Mouse (Mus musculus): ENCODE results near the gene Gm45799. TPM values are rescaled to one million over a fixed set of nuclear protein-coding genes. Genes with fewer than 3 reads are reported as not detected.
A peak's percentile ranks its signal among the peaks of the same experiment; 100 is the strongest.

Gene Gm45799
- polyA plus RNA-seq, 1 experiment from 2014 or later, result 18.3 TPM

DNA sequence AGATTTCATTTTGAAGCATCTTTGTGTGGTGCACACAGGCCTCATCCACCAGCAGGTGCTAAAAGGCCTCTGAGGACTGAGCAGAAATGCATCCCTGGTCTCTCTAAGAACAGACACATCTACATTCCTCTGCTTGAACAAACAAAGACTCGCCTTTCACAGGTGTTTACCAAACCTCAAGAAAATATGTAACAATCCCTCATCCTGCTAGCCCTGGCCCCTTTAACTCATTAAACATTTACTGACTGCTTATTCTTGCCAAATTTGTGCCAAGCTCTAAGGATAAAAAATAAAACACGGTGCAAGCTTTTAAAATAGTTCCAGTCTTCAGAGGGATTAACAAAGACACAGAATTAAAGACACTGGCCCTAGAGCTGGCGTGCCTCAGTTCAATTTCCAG lies 20.7 kb upstream of the Gm45799 start:
- no peaks in the 10 kb centered on the region for H3K27me3 ChIP-seq (ENCODE audit: control insufficient read depth, insufficient read depth, low read length)
- no peak for ATAC-seq (ENCODE audit: insufficient read depth, low FRiP score, low TSS enrichment)
- H3K36me3 ChIP-seq (ENCODE audit: control insufficient read depth, insufficient read depth, low read length), result peaks cover 15% of the 10 kb centered on the region
- 89% methylated on average over 3 of the region's 3 CpGs for WGBS
- H3K27ac ChIP-seq (ENCODE audit: low read depth, low read length), result no peak overlapping the region
- H3K4me2 ChIP-seq (ENCODE audit: low read depth), result no peak overlapping the region
- H3K4me1 ChIP-seq (ENCODE audit: control insufficient read depth, insufficient read depth, low read length), result no peaks in the 10 kb centered on the region
- H3K9ac ChIP-seq (ENCODE audit: low read length), result no peak overlapping the region
- DNase-seq (ENCODE audit: low spot score), result no peak
- no peaks in the 10 kb centered on the region for H3K9me3 ChIP-seq (ENCODE audit: control insufficient read depth, low read length)
- no peak overlapping the region for H3K4me3 ChIP-seq (ENCODE audit: low read depth, low read length)

DNA sequence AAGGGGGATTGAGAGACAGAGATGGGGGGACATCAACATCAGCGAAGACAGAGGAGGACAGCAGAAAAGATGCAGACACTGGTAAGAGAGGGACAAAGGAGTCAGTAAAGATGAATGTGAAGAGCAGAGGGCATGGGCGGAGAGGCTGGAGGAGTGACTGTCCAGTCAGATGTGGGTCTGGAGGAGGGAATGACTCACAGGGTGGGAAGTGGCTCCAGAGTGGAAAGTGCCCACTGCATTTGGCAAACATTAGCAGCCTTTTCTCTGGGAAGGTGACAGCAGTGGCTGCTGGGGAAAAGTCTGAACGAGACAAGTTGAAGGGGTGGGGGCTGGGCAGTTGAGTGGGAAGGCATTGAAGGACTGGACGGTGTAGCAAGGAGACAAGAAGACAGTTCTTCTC lies 19.3 kb upstream of the Gm45799 start:
- 82% methylated on average over 4 of the region's 4 CpGs for WGBS
- no peak for DNase-seq (ENCODE audit: low spot score)
- Histone ChIP-seq H3K9ac (ENCODE audit: low read length) (no peak overlapping the region), H3K4me2 (ENCODE audit: low read depth) (no peak overlapping the region), H3K4me1 (ENCODE audit: control insufficient read depth, insufficient read depth, low read length) (no peaks in the 10 kb centered on the region), H3K27me3 (ENCODE audit: control insufficient read depth, insufficient read depth, low read length) (no peaks in the 10 kb centered on the region), H3K36me3 (ENCODE audit: control insufficient read depth, insufficient read depth, low read length) (peaks cover 15% of the 10 kb centered on the region), H3K27ac (ENCODE audit: low read depth, low read length) (no peak overlapping the region), H3K9me3 (ENCODE audit: control insufficient read depth, low read length) (no peaks in the 10 kb centered on the region), H3K4me3 (ENCODE audit: low read depth, low read length) (no peak overlapping the region)
- no peak for ATAC-seq (ENCODE audit: insufficient read depth, low FRiP score, low TSS enrichment)

DNA sequence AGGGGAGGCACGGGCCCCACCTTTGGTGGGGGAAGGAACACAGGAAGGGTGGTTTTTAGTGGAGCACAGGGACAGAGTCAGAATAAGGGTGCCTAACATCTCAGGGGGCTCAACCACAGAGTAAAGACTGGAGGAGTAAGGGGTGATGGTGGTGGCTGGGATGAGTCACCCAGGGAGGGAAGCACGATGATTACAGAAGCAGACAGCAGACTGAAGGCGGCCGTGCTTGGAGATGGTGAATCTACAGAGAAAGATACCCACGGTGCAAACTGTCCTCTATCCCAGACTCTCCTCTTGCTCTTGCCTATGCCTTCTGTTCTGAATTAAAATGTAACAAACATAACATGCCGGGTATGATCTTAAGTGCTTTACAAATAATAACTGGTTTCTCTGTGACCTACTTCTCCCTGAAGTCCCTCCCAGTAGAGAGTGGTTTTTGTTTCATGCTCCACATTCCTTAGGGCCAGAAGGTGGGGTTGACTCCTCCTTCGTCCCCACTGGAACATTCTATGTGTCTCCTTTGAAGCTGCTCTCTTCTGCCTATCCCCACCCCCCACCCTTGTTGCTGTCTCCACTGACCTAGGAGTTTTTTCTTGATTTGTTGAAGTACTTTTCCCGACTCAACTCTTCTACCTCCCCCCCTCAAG lies 18.6 kb upstream of the Gm45799 start:
- 82% methylated on average over 8 of the region's 8 CpGs for WGBS
- H3K27me3 ChIP-seq (ENCODE audit: control insufficient read depth, insufficient read depth, low read length), result no peaks in the 10 kb centered on the region
- peaks cover 13% of the 10 kb centered on the region for H3K36me3 ChIP-seq (ENCODE audit: control insufficient read depth, insufficient read depth, low read length)
- no peak for ATAC-seq (ENCODE audit: insufficient read depth, low FRiP score, low TSS enrichment)
- H3K4me2 ChIP-seq (ENCODE audit: low read depth), result no peak overlapping the region
- DNase-seq (ENCODE audit: low spot score), result no peak
- no peaks in the 10 kb centered on the region for H3K4me1 ChIP-seq (ENCODE audit: control insufficient read depth, insufficient read depth, low read length)
- no peak overlapping the region for H3K9ac ChIP-seq (ENCODE audit: low read length)
- H3K9me3 ChIP-seq (ENCODE audit: control insufficient read depth, low read length), result no peaks in the 10 kb centered on the region
- no peak overlapping the region for H3K27ac ChIP-seq (ENCODE audit: low read depth, low read length)
- H3K4me3 ChIP-seq (ENCODE audit: low read depth, low read length), result no peak overlapping the region

DNA sequence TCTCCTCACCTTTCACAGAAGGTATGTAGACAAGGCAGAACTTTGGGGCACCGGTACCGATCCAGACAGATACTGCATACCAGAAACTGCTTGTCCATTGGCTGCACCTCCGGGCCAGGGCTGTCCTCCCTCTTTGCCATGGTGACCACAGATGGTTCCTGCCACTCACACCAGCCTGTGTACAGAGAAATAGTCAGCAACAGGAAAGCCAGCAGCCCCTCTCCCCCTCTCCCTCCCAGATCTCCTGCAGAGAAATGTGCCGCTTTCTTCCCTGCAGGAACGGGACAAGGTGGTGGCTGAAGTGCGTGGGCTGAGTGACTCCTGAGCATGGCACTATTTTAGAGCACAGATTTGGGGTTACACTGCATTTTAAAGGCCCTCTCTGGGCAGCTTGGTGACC lies 15.0 kb upstream of the Gm45799 start:
- ATAC-seq (ENCODE audit: insufficient read depth, low FRiP score, low TSS enrichment) (no peak), DNase-seq (ENCODE audit: low spot score) (no peak)
- 81% methylated on average over 6 of the region's 6 CpGs for WGBS
- no peaks in the 10 kb centered on the region for H3K27me3 ChIP-seq (ENCODE audit: control insufficient read depth, insufficient read depth, low read length)
- H3K9me3 ChIP-seq (ENCODE audit: control insufficient read depth, low read length), result no peaks in the 10 kb centered on the region
- no peak overlapping the region for H3K4me3 ChIP-seq (ENCODE audit: low read depth, low read length)
- peaks cover 4% of the 10 kb centered on the region for H3K36me3 ChIP-seq (ENCODE audit: control insufficient read depth, insufficient read depth, low read length)
- H3K4me1 ChIP-seq (ENCODE audit: control insufficient read depth, insufficient read depth, low read length), result no peaks in the 10 kb centered on the region
- no peak overlapping the region for H3K4me2 ChIP-seq (ENCODE audit: low read depth)
- H3K9ac ChIP-seq (ENCODE audit: low read length), result no peak overlapping the region
- no peak overlapping the region for H3K27ac ChIP-seq (ENCODE audit: low read depth, low read length)

DNA sequence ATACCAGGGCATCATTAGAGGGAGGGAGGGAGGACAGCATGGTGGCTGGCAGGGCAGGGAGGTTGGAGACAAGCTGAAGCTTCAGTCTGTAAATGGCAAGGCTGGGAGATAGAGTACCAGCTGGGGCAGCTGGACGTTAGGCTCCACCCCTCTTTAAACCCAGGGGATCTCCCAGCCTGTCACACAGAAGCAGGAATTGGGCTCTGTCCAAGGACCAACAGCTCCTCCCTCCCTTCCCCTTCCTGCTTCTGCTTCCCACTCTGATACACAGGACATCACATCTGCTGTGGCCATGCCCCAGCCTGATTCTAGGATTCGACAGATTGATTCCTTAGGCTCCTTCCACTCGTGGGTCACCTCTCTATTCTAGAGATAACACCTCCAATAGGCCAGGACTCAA lies 11.7 kb upstream of the Gm45799 start:
- ATAC-seq (ENCODE audit: insufficient read depth, low FRiP score, low TSS enrichment) (no peak), DNase-seq (ENCODE audit: low spot score) (peak; percentile 43)
- WGBS, result 36% methylated on average over 3 of the region's 3 CpGs
- Histone ChIP-seq H3K27ac (ENCODE audit: low read depth, low read length) (no peak overlapping the region), H3K4me3 (ENCODE audit: low read depth, low read length) (no peak overlapping the region), H3K4me1 (ENCODE audit: control insufficient read depth, insufficient read depth, low read length) (0 out of 2 replicates have a peak, but pooled peaks cover 6% of the 10 kb centered on the region), H3K9ac (ENCODE audit: low read length) (no peak overlapping the region), H3K4me2 (ENCODE audit: low read depth) (no peak overlapping the region), H3K36me3 (ENCODE audit: control insufficient read depth, insufficient read depth, low read length) (peaks cover 3% of the 10 kb centered on the region; the same call in 1 of the 2 replicates), H3K9me3 (ENCODE audit: control insufficient read depth, low read length) (no peaks in the 10 kb centered on the region), H3K27me3 (ENCODE audit: control insufficient read depth, insufficient read depth, low read length) (no peaks in the 10 kb centered on the region)

DNA sequence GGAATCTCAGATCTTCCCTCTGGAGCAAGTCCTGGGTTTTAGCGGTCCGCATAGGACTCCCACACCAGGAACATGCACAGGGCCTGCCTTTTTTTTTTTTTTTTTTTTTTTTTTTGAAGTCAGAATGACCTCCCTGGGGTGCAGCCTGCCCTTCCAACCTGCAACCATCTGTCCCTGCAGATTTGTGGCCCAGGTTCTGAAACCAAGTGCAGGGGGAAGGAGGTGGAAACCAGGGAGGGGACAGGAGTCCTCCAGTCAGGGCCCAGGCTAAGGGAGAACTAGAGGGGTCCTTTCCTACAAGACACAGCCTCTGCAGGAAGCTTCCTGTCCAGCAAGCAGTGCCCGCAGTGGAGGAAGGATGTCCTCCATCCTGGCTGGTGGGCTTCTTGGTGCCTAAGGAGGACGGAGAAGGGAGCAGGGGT lies 7.8 kb upstream of the Gm45799 start:
- Histone ChIP-seq H3K36me3 (ENCODE audit: control insufficient read depth, insufficient read depth, low read length) (peaks cover 2% of the 10 kb centered on the region; the same call in 1 of the 2 replicates), H3K4me3 (ENCODE audit: low read depth, low read length) (peak overlapping the region; percentile 88), H3K27me3 (ENCODE audit: control insufficient read depth, insufficient read depth, low read length) (no peaks in the 10 kb centered on the region), H3K4me2 (ENCODE audit: low read depth) (peak overlapping the region; percentile 59), H3K27ac (ENCODE audit: low read depth, low read length) (peak overlapping the region; percentile 77; the same call in 1 of the 2 replicates), H3K9me3 (ENCODE audit: control insufficient read depth, low read length) (no peaks in the 10 kb centered on the region), H3K9ac (ENCODE audit: low read length) (peak overlapping the region; percentile 87), H3K4me1 (ENCODE audit: control insufficient read depth, insufficient read depth, low read length) (0 out of 2 replicates have a peak, but pooled peaks cover 6% of the 10 kb centered on the region)
- ATAC-seq (ENCODE audit: insufficient read depth, low FRiP score, low TSS enrichment) (no peak), DNase-seq (ENCODE audit: low spot score) (peak; percentile 38)
- WGBS, result 16% methylated on average over 4 of the region's 4 CpGs

DNA sequence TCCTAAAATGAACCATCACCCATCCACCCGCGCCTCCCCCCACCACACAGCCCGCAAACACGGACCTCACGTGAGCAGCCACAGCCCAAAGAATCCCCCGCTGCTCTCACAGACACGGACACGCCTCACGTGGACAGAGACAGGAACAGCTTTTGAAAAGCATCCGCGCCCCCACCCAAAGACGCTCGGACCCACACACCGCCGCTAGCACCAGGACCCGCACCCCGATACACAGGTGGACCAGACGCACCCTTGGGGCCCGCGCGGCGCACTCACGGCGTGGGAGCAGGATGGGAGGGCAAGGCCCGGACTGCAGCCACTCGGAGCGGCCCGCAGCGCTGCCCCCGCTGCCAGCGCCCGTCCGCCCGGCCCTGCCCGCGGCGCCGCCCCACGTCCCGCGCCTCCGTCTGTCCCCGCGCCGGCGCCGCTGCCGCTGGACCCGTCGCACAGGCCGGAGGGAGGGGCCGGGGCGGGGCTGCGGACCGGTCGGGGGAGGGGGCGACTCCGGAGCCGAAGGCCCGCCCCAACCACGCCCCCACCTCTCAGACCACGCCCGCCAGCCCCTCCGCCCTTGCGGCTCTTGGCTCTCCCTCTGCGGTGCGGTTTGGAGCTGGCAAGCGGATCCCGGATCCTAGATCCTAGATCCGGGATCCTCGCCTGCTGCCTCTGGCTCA lies 7.1 kb upstream of the Gm45799 start, which contains the start of gene Trim3:
Gene Trim3, minus strand, starts transcription at position 445 of the 674 bp plus-strand sequence.
- 0 out of 2 replicates have a peak, but pooled peaks cover 6% of the 10 kb centered on the region for H3K4me1 ChIP-seq (ENCODE audit: control insufficient read depth, insufficient read depth, low read length)
- peak; percentile 86 for ATAC-seq (ENCODE audit: insufficient read depth, low FRiP score, low TSS enrichment)
- H3K9ac ChIP-seq (ENCODE audit: low read length), result peak within 1 kb of the TSS; percentile 87

DNA sequence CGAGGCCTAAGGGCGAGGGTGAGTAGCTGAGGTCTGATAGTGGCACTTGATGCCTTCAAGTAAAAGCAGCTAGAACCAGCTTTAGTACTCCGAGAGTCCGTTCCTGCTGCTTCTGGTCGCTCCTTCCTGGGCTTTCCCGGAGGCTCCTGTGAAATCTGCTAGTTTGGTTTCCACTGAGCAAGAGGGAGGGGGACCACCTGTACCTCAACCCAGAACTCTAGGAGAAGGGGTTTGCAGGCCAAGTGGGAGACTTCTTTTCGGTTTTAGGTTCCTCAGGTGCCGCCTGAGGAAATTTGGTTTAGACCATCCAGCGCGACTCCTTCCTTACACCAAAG lies 6.6 kb upstream of the Gm45799 start:
- ATAC-seq (ENCODE audit: insufficient read depth, low FRiP score, low TSS enrichment) (no peak), DNase-seq (ENCODE audit: low spot score) (no peak)
- Histone ChIP-seq H3K36me3 (ENCODE audit: control insufficient read depth, insufficient read depth, low read length) (peaks cover 2% of the 10 kb centered on the region; the same call in 1 of the 2 replicates), H3K4me2 (ENCODE audit: low read depth) (peak overlapping the region; percentile 59), H3K4me1 (ENCODE audit: control insufficient read depth, insufficient read depth, low read length) (0 out of 2 replicates have a peak, but pooled peaks cover 6% of the 10 kb centered on the region), H3K9ac (ENCODE audit: low read length) (peak overlapping the region; percentile 87), H3K4me3 (ENCODE audit: low read depth, low read length) (peak overlapping the region; percentile 88), H3K27me3 (ENCODE audit: control insufficient read depth, insufficient read depth, low read length) (no peaks in the 10 kb centered on the region), H3K9me3 (ENCODE audit: control insufficient read depth, low read length) (no peaks in the 10 kb centered on the region), H3K27ac (ENCODE audit: low read depth, low read length) (peak overlapping the region; percentile 77; the same call in 1 of the 2 replicates)
- 5% methylated on average over 10 of the region's 10 CpGs for WGBS

More for the DNA sequence above, 7.1 kb upstream of the Gm45799 start, which contains the start of gene Trim3:
- Histone ChIP-seq H3K4me2 (ENCODE audit: low read depth) (peak within 1 kb of the TSS; percentile 59), H3K9me3 (ENCODE audit: control insufficient read depth, low read length) (no peaks in the 10 kb centered on the region), H3K4me3 (ENCODE audit: low read depth, low read length) (peak within 1 kb of the TSS; percentile 88), H3K27ac (ENCODE audit: low read depth, low read length) (peak within 1 kb of the TSS; percentile 77), H3K36me3 (ENCODE audit: control insufficient read depth, insufficient read depth, low read length) (peaks cover 2% of the 10 kb centered on the region; the same call in 1 of the 2 replicates), H3K27me3 (ENCODE audit: control insufficient read depth, insufficient read depth, low read length) (no peaks in the 10 kb centered on the region)
- peak; percentile 93 for DNase-seq (ENCODE audit: low spot score)
- under 1% methylated on average over 34 of the region's 71 CpGs for WGBS

Measured in neural tube, embryonic 11.5 days (tissue).